Mouse (Mus musculus): ENCODE results near the gene Islr2.

Islr2 gene

GRCm38 (mm10) chr9:58196610-58197567 is 7.2 kb downstream of the Islr2 start:
- no peak for DNase-seq

DNA sequence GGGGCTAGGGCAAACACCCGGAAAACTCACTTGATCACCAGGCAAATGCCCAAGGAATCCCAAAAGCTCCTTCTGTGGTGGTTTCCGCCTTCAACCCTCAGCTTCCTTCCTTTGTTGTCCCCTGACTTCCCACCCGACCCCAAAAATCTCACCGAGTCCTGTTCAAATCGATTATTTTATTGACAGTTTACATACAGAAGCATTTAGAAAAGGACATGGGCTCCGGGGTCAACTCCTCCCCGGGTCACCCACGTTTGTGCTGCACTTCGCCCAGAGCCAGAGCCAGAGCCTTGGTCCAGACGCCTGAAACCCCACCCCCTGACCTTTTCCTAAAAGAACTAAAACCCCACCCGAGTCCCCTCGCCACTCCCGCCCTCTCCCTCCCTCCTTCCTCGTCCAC is 8.0 kb downstream of the Islr2 start:
- no peak for DNase-seq

DNA sequence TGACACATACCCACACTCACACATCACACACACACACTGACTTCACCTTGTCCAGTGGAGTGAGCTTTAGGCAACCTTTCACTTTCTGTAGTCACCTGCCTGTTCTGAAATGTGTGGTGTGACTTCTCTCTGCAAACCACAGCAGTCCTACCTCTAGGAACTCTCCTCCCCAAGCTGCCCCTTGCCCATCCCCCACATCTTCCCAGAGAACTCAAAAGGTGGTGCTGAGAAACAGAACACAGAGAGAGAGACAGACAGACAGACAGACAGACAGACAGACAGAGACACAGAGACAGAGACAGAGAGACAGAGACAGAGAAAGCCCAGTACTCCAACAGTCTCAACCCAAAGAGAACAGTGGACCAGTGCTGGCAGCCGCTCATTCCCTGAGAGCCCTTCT is 8.4 kb downstream of the Islr2 start:
- DNase-seq: no peak

DNA sequence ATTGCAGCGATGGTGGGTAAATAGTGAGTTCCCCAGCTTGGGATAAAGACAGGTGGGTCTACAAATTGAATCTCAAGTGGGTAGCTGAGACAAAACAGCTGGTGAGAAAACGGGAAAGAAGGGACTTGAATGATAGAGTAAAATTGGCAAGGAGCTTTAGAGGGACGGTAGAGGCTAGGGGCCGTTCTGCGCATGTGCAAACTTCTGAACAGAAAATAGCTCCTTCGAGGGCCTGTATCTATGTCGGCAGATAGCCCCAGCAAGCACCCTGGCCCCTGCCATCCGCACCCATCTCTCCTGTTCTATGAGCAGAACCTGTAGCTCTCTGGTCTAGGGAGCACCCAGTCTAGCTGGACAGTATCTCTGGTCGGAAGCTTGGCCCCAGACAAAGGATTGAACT is 9.9 kb downstream of the Islr2 start:
- no peak for DNase-seq

GRCm38 (mm10) chr9:58184456-58184855 is 19.7 kb downstream of the Islr2 start:
- DNase-seq: peak in 1 of 2 experiments; percentile 17

DNA sequence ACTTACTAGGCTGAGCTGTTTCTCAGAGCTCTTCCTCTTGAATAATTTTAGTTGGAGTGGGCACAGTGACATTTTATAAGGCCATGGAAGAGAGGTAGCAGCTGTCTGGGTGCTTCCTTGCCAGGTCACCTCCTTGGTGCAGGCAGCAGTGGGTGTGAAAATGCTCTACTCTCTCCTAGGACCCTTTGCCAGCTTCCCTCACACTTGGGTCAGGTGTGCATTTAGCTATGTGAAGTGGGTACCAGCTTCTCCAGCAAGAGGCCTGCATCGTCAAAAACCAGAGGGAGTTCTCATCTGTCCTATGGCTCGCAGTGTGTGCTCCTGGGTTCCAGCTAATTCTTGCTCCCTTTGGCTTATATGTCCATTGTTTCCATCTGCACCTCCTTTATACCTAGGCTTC is 24.7 kb downstream of the Islr2 start:
- DNase-seq: no peak

DNA sequence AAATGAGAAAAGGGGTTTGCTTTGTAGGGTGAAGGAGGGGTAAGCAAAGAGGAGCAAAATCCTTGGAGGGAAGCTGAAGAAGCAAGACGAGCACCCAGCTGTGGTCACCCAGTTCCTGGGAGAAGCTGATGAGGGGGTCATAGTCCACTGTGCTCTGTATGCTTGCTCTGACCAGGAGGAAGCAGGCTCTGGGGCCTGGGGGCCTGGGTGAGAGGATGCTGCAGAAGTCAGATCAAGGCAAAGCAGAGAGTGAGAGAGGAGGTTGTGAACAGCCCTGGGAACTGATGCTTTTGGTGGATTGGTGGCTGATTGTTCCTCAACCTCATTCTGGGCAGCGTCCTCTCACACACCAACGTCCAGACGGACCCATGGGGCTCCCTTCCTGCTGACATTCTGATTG is 27.0 kb downstream of the Islr2 start:
- no peak for DNase-seq

GRCm38 (mm10) chr9:58175745-58176487 is 28.2 kb downstream of the Islr2 start:
- no peak for DNase-seq

- DNase-seq: no peak
These were observed 29.3 kb downstream of the Islr2 start for GRCm38 (mm10) chr9:58174818-58175251.

DNA sequence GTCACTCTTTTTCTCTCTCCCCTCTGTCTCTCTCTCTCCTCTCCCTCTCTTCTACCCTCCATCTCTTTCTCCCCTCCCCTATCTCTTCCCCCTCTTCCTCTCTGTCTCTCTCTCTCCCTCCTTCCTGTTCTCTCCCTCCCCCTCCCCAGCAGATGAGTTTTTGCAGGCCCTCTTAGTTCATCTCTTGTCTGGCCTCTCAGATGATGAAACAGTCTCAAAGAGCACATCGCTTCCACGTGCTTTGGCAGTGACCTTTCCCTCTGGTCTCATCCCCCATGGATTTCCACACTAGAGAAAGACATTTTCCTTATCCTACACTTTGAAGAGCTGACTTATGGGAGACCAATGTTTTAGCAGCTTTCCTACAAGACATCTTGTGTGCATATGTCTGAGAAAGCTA is 31.3 kb downstream of the Islr2 start:
- DNase-seq: no peak

DNA sequence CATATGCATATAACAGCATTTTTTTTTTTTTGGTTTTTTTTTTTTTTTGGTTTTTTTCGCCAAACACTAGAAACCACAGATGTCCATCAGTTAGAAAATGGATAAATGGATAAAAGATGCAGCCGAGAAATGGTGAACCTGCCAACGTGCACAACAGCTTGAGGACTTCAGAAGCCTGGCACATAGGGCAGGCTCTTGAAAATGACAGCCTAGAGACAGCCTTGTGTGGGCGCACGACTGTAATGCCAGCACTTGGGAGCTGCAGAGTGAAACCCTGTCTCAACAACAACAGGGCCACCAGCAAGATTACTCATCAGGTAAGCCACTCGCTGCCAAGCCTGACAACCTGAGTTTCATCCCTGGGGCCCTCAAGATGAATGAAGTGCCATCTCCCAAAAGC is 34.7 kb downstream of the Islr2 start:
- no peak for DNase-seq

DNA sequence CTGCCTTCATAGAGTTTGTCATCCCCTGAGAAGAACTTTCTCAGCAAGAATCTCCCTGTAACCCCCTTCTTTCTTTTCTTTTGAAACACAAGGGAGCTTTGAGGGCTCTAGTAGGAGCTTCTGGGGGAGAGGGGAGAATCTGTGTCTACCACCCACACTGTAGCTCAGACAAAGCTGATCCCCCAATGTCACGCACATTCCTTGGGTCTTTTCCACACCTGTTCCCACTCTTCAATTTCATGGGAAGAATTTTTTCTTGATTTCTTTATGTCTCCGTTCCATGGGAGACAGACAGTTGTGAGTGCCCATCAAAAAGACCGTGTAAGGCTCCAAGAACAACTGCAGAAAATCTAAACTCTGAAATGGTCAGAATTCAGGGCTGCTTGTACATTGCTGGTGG is 35.2 kb downstream of the Islr2 start:
- DNase-seq: no peak

DNA sequence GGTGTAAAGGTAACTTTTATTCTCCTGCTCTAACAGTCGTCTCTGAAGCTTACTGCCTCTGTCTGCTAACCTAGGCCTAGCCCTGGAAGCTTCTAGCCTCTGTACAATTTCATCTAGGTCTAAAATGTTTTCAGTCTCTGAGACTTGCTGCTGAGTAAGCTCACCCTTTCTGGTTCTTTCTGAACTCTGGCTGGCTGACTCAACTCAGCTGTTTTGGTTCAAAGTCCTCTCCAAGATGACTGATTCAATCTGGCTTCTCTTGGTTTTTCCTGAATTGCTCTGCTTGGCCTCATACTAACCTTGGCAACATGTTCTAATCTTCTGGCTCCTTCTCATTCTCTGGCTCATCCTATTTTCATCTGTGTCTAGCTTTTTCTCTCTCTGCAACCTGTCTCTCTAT is 38.3 kb downstream of the Islr2 start:
- DNase-seq: no peak

- no peak for DNase-seq
These were observed 41.0 kb downstream of the Islr2 start for GRCm38 (mm10) chr9:58163146-58163545.

DNA sequence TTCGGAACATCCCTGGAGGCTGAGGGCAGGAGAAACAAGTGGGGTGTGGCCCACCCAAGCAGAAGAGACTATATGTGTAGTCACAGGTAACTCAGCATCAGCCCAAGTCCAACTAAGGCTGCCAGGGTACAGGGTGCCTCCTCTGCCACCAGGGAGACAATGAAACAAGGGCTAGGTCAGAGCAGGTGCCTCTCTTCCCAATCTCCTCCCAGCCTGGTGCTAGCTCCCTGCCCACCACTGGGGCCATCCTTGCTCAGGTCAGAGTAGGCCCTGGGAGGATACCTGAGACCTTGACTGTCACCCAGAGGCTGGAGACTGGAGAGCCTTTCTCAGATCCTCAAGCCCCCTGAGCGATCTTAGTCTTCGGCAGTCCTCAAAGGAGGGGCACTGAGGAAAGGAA is 41.9 kb downstream of the Islr2 start:
- DNase-seq: no peak

DNA sequence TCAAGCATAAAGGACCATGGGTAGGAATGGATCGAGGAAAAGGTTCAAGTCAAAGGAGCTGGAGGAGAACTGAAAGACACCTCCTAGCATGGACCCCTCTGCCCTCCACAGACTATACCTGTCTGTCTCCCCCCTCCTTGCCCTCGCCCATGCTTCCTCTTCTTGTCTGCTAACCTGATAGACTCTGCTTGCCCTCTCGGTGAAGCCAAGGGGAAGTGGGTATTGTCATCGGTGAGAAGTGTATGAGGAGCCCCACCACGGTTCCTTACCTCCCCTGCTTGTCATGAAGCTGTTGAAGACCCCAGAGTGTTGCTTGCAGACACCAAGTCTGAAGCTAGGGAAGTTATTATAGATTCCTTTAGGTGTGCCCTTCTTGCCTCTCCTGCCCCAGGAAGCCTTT is 43.8 kb downstream of the Islr2 start:
- DNase-seq: no peak

- DNase-seq: no peak
These were observed 44.3 kb downstream of the Islr2 start for GRCm38 (mm10) chr9:58159855-58160254.

- no peak for DNase-seq
These were observed 45.4 kb downstream of the Islr2 start for GRCm38 (mm10) chr9:58158541-58159311.

GRCm38 (mm10) chr9:58157838-58158237 is 46.3 kb downstream of the Islr2 start:
- DNase-seq: no peak

DNA sequence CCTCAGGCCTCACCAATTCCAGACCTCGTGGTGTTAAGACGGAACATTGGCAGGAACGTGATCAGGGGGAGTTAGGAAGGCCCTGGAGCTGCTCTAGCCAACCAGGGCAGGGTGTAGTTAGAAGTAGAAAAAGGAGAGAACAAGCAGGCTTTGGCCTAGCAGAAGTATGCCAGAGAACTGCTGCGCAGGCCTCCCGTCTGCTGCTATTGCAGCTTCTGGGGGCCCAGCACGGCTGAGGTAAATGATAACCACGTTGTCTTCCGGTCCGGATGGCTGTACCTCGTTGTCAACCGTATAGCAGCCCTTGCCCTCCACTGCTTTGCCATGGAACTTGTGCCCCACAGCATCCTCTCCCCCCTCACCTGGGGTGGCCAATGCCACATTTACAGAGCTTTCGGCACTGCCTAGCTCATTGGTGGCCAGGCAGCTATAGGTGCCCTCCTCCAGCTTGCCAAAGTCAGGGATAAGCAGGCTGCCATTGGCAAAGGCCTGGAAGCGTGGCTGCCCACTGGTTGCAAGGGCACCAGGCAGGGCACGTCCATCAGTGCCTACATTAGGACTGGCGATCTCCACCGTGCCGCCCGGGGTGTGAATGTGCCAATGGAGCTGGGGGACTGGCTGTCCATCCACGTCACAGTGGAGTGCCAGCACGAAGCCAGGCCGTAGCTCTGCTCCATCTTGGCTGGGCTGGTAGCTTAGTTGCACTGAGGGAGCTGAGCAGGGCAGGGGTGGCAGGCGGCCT is 47.1 kb downstream of the Islr2 start:
- DNase-seq: no peak

GRCm38 (mm10) chr9:58155366-58155765 is 48.8 kb downstream of the Islr2 start:
- DNase-seq: no peak

GRCm38 (mm10) chr9:58153095-58153494 is 51.0 kb downstream of the Islr2 start:
- no peak for DNase-seq

Data from thymus, postnatal 36 days (tissue).